Mouse (Mus musculus): ENCODE measurements at regions not wholly inside any gene's neighbourhood (a gene's known extent, or its start where the extent isn't known, plus 50 kb on each side); places are given as distances from the start of the nearest gene placed in this dataset.

GRCm38 (mm10) chr3:132428148-132428547 is 201.5 kb upstream of the Gimd1 start:
- TF ChIP-seq CTCF (IDR thresholded peaks at IDR 0.05; ENCODE audit: low read depth, low read length) = no peak
- TF ChIP-seq POLR2A (IDR thresholded peaks at IDR 0.05; ENCODE audit: insufficient read depth, low read length) = no peak
- TF ChIP-seq EP300 (IDR thresholded peaks at IDR 0.05; ENCODE audit: insufficient read depth, low read depth, low read length) = no peak

Measured in ES-Bruce4 (cell line).